Mouse (Mus musculus) neural tube, embryonic 15.5 days (tissue): ENCODE results near the gene Tor1aip1. TPM values are rescaled to one million over a fixed set of nuclear protein-coding genes. Genes with fewer than 3 reads are reported as not detected.

Source experiments
- ATAC-seq: fragments of 200-750 bp; cut with Nextera tagmentation; 2 replicates; pipeline ENCODE4 v1.8.0; 2017; ENCODE audit warnings: mild to moderate bottlenecking, moderate TSS enrichment, moderate library complexity; ENCODE audit not compliant: low FRiP score
- H3K27ac ChIP-seq: fragments of 300-500 bp; sonication (generic); replicated peaks from 2 replicates; pipeline ENCODE4 v1.5.1; 2015; ENCODE audit warnings: mild to moderate bottlenecking, inconsistent platforms
- H3K27me3 ChIP-seq: fragments of 300-500 bp; sonication (generic); replicated peaks from 2 replicates; pipeline ENCODE4 v1.6.1; 2015; ENCODE audit warnings: inconsistent platforms
- H3K36me3 ChIP-seq: fragments of 300-500 bp; sonication (generic); 2 replicates; pipeline ENCODE4 v1.6.1; 2015; ENCODE audit warnings: inconsistent platforms
- H3K4me1 ChIP-seq: fragments of 300-500 bp; sonication (generic); 2 replicates; pipeline ENCODE4 v1.6.1; 2015; ENCODE audit warnings: inconsistent platforms
- H3K4me2 ChIP-seq: fragments of 300-500 bp; sonication (generic); 2 replicates; pipeline ENCODE4 v1.6.1; 2015; ENCODE audit warnings: inconsistent platforms, mild to moderate bottlenecking, moderate library complexity
- H3K4me3 ChIP-seq: fragments of 300-500 bp; sonication (generic); replicated peaks from 2 replicates; pipeline ENCODE4 v1.5.1; 2015; ENCODE audit warnings: mild to moderate bottlenecking, inconsistent platforms
- H3K9ac ChIP-seq: fragments of 300-500 bp; sonication (generic); replicated peaks from 2 replicates; pipeline ENCODE4 v1.6.1; 2015; ENCODE audit warnings: mild to moderate bottlenecking, inconsistent platforms
- H3K9me3 ChIP-seq: fragments of 300-500 bp; sonication (generic); replicated peaks from 2 replicates; pipeline ENCODE4 v1.6.1; 2016; ENCODE audit warnings: inconsistent platforms
- WGBS: fragments of 180-500 bp; shearing (Covaris S2); methylation state at CpG from one replicate; pipeline ENCODE4 v1.1.7; 2015; ENCODE audit warnings: mixed read lengths; 5-methylcytosine and 5-hydroxymethylcytosine counted together
- polyA plus RNA-seq: library from polyadenylated mRNA; unstranded; fragments of >200 nt; fragmentation: Nextera tagmentation; extraction: Ambion mirVana; gene quantifications from 2 replicates; pipeline ENCODE4 v1.2.1, GENCODE M21; 2015

Gene Tor1aip1
- polyA plus RNA-seq, 1 experiment from 2014 or later: 20.4 TPM

DNA sequence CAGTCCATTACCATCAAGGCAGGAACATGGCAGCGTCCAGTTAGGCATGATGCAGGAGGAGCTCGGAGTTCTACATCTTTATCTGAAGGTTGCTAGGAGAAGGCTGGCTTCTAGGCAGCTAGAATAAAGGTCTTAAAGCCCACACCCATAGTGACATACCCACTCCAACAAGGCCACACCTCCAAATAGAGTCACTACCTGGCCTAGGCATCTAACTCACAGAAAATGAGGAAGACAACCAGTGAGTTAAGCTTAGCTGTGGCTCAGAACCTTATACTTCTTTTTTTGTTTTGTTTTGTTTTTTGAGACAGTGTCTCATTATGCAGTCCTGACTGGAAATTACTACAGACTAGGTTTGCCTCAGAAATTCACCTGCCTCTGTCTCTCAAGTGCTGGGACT, 48.7 kb downstream of the Tor1aip1 start:
- no peaks in the 10 kb centered on the region for H3K4me1 ChIP-seq
- H3K9ac ChIP-seq: no peak overlapping the region
- no peak overlapping the region for H3K4me2 ChIP-seq
- no peaks in the 10 kb centered on the region for H3K36me3 ChIP-seq
- no peaks in the 10 kb centered on the region for H3K27me3 ChIP-seq
- H3K27ac ChIP-seq: no peak overlapping the region
- H3K9me3 ChIP-seq: no peaks in the 10 kb centered on the region
- WGBS: 78% methylated on average over 2 of the region's 2 CpGs
- no peak for ATAC-seq
- H3K4me3 ChIP-seq: no peak overlapping the region

DNA sequence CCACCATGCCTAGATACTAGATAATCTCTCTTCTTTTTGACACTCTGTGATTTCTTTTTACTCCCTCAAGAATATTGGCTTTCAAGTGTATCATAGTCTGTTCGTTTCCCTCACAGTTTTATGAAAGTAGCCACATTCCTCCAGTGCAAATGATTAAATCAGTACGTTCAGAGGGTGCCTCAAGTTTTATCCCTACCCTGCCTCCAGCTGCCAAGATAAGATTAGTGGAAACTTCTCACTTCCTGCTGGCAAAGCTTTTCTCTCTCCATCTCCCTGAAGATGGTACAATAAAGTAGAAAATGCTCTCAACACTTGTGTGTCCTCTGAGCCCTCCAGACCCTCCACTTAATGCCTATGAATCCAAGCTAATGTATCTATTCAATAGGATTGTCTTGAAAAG, 61.3 kb downstream of the Tor1aip1 start:
- no peak overlapping the region for H3K4me3 ChIP-seq

DNA sequence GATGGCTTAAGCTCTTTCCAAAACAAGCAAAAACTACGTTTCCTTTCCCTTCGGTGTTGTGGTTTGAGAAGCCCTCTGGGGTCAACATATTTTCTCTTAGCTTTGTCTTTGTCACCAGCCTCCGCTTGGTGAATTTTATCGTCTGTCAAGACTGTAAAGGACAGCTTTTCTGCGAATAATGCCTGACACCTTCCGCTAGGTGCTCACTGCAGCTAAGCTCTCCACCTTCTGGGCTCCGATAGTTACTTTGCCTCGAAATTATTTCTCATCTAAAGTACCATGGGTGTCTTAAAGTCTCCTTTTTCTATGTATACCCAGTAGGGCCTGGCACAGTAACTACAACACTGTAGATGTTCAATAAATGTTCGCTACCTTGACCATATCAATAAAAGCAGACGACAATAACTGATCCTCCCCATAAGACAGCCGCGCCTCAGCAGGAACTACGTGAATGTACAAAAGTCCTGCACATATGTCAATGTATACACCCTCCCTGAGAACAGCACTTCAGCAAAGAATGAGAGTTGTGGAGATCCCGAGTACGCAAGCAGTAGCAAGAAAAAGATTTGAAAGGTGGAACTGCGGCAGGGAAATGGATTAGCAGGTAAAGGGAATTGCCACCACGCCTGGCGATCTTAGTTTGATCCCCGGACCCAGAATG, 62.4 kb downstream of the Tor1aip1 start:
- Histone ChIP-seq H3K4me2 (peak overlapping the region; percentile 71), H3K9ac (peak overlapping the region; percentile 66), H3K4me3 (peak overlapping the region; percentile 98), H3K4me1 (peaks cover 35% of the 10 kb centered on the region), H3K27ac (peak overlapping the region; percentile 99), H3K36me3 (no peaks in the 10 kb centered on the region), H3K27me3 (no peaks in the 10 kb centered on the region), H3K9me3 (no peaks in the 10 kb centered on the region)
- WGBS: 5% methylated on average over 19 of the region's 19 CpGs
- ATAC-seq: peak; percentile 30

More for the DNA sequence above, 61.3 kb downstream of the Tor1aip1 start:
- no peak overlapping the region for H3K27ac ChIP-seq
- ATAC-seq: no peak
- no peaks in the 10 kb centered on the region for H3K36me3 ChIP-seq
- H3K9me3 ChIP-seq: no peaks in the 10 kb centered on the region
- H3K4me1 ChIP-seq: peaks cover 27% of the 10 kb centered on the region
- no peaks in the 10 kb centered on the region for H3K27me3 ChIP-seq
- H3K9ac ChIP-seq: no peak overlapping the region
- H3K4me2 ChIP-seq: no peak overlapping the region
- WGBS: 61% methylated on average over 2 of the region's 2 CpGs

DNA sequence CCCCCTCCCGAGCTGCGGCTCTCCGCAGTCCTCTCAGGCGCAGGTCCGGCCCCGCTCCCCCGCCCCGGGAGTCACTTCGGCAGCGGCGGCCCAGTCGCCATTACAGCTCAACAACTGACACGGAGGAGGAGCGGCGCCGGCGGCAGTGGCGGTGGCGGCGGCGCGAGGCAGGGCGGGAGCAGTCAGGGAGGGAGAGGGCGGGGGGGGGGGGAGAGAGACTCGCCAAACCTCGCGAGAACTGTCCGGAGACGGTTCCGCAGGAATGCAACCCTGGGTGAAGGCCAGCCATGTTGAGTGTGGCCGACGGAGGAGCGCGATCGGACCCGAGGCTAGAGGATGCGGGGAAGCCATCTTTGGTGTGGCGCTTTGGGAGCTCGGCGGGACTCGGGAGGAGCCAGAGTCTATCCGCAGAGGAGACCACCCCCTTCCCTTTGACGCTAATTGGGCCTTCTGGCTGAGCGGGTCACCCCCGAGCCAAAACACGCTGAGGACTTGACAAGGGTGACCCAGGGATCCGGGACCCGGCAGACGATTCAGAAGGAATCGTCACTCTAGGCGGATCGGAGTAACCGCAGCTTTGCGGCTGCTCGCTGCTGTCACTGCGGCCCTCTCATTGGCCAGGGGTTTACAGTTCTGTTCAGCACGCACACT, 63.1 kb downstream of the Tor1aip1 start, which contains the start of gene Cep350:
Gene Cep350 (minus strand): TSS at position 188 of the 651 bp plus-strand sequence.
- Histone ChIP-seq H3K9me3 (no peaks in the 10 kb centered on the region), H3K27me3 (no peaks in the 10 kb centered on the region), H3K4me3 (peak within 1 kb of the TSS; percentile 98), H3K4me1 (peaks cover 36% of the 10 kb centered on the region), H3K27ac (peak within 1 kb of the TSS; percentile 99), H3K36me3 (no peaks in the 10 kb centered on the region), H3K9ac (peak within 1 kb of the TSS; percentile 100), H3K4me2 (peak within 1 kb of the TSS; percentile 73)
- WGBS: under 1% methylated on average over 45 of the region's 57 CpGs
- ATAC-seq: peak; percentile 98

DNA sequence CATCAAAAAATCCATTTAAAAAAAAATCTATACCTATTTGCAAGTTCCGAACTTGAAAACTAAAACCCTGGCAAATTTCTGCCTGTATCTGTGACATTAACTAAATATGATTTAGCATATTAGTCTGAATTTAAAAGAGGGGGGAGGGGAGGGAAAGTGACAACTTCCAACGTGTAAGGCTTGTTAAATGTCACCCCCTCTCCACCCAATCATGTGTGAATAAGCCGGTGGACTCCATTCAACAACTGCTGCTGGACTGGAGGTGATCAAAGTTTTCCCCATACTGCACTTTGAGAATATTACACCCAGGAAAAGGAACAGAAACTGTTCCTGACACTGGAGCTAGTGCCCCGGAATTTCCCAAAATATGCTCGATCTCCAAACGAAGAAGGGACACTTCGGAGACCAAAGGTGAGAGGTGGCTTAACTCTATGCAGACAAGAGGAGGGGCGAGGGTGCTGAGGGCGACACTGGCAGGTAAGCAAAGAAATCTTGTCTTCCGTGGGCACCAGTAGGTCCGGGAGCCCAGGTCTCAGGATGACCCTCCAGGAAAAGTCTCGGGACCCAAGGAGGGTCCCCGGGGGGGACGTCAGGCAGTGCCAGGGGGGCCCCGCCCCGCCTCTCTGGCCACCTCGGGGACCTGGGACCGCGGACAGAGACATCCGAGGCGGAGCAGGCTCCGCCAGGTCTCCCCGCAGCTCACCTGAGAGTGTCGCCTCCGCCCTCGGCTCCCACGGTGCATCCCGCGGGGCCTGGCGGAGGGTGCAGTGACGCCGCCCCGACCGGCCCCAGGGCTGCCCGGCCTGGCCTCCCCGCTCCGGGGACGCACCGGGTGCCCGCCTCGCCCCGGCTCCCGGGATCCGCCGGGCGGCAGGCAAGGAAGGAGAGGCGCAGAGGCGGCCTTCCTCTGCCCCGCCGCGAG, 63.9 kb downstream of the Tor1aip1 start:
- H3K4me2 ChIP-seq: peak overlapping the region; percentile 73
- H3K4me3 ChIP-seq: peak overlapping the region; percentile 98
- WGBS: 2% methylated on average over 49 of the region's 51 CpGs
- ATAC-seq: peak; percentile 18
- H3K9me3 ChIP-seq: no peaks in the 10 kb centered on the region
- H3K27me3 ChIP-seq: no peaks in the 10 kb centered on the region
- peak overlapping the region; percentile 100 for H3K9ac ChIP-seq
- peaks cover 36% of the 10 kb centered on the region for H3K4me1 ChIP-seq
- H3K36me3 ChIP-seq: no peaks in the 10 kb centered on the region
- peak overlapping the region; percentile 99 for H3K27ac ChIP-seq

Other genes starting within 250 kb of the Tor1aip1 start
- gene Qsox1, start 223.6 kb downstream of the Tor1aip1 start, polyA plus RNA-seq: 20.4 and 22.7 TPM in 2 replicates
- gene Cep350, start 63.2 kb downstream of the Tor1aip1 start, polyA plus RNA-seq: 9.1 and 10.1 TPM in 2 replicates
- 60.0 and 75.9 TPM in 2 replicates for gene Tor1aip2, start 1.1 kb downstream of the Tor1aip1 start, polyA plus RNA-seq
- 5.2 and 5.6 TPM in 2 replicates for gene Fam163a, start 168.5 kb upstream of the Tor1aip1 start, polyA plus RNA-seq